Mouse (Mus musculus) right cerebral cortex, postnatal 25 days (tissue): ENCODE data around the gene Tha1.
"Not testable (repeated sequence)": the region's sequence is repeated elsewhere in the genome, so short reads cannot be mapped to it uniquely, and the experiment has no call there.

ENCODE experiments used
- DNase-seq: peaks from one replicate; pipeline ENCODE4 v3.0.0; 2022

The Tha1 gene

DNA sequence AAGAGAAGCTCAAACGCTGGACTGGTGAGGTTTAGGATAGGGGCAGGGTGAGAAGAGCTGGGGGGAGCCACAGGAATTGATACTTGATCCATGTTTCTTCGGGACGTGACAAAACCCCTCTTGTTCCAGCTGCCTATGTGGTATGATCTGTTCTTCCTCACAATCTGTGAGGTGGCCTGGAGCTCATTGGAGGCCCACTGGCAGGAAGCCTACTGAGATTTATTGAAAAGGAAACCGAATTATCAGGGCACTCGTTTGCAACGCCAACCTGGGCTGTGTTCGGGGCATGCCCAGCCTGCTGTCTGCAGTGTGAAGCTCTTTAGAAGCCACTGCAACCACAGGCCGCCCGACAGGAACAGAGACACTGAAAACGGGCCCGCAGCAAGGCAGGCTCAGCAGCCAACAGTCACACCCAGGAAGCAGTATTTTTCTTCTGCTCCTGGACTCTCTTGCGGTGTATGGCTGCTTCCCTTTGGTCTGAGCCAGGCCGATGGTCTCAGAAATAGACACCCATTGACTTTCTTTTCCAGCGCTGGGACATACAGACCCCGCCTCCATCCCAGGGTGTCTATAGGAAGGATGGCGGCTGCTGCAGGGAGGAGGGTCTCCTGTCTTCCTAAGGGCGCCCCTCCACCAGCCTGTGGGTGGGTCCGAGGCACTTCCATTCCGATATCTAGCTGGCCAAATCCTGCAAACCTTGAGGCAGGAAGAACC lies 24.9 kb downstream of the Tha1 start:
- no peak for DNase-seq

- no peak for DNase-seq
These were observed 25.6 kb downstream of the Tha1 start for GRCm38 (mm10) chr11:117847593-117848215.

DNA sequence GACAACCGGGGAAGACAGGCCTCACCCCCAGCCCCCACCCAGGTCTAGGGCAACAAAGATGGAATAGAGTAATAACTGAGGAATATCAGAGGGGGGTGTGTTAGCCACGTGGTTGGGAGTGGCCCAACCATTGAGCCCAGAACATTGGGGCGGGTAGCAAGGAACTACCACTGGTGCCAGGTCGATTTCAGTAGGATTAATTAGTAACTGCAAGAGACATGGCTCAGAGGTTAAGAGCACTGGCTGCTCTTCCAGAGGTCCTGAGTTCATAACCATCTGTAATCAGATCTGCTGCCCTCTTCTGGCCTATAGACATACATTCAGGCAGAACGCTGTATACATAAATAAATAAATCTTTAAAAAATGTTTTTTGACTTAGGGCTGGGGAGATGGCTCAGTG lies 26.6 kb downstream of the Tha1 start:
- no peak for DNase-seq

DNA sequence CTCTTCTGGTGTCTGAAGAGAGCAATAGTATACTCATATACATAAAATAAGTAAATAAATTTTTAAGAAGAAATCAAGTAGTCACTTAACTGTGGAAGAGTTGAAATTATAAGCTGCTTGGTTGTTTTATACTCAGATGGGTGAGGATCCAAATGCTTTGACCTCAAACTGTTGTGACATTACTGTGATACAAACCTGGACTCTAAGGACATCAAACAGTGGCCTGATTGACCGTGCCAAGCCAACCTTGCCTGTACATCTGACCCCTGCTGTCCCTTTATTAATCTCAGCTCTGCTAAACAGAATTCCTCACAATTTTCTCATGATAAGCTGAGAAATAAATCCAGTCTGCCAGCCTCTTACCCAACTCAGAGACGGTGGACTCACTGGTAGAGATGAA lies 27.6 kb downstream of the Tha1 start:
- DNase-seq: no peak

DNA sequence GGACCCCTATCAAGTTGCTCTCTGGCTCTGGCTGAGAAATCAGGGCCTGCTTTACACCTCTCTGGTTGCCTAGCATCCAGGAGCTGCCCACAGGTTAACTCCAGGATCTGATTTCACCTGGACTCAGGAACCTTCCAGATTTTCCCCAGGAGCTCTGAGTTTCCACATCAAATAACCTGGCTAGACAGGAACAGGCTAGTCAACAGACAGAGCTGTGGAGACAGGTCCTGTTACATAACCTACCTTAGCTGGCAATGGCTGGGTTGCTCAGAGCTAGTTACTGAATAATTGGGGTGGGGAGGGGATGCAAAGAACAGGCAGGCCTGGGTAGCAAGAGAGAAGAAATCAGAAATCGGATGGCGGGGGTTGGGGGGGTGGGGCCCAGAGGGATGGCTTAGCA lies 28.3 kb downstream of the Tha1 start:
- no peak for DNase-seq

- DNase-seq: no peak
These were observed 29.8 kb downstream of the Tha1 start for GRCm38 (mm10) chr11:117843434-117843833.

GRCm38 (mm10) chr11:117840910-117841309 lies 32.4 kb downstream of the Tha1 start:
- DNase-seq: no peak

GRCm38 (mm10) chr11:117839021-117839420 lies 34.3 kb downstream of the Tha1 start:
- no peak for DNase-seq

DNA sequence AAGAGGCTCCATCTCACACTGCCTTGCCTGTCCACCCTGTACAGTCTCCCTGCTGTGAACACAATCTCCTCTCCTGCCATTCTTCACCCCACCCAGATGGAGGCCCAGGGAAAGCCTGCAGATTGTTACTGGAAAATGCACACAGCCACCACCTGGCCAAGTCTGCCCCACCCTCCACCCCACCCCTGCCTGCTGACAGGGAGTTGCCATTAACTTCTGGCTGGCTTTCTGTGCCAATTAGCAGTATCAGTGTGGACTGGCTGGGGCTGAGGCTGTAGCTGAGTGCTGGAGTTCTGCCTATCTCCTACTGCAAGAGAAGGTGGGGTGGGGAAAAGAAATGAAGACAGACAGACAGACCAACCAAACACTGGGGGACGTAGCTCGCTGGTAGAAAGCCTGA lies 34.7 kb downstream of the Tha1 start:
- no peak for DNase-seq

DNA sequence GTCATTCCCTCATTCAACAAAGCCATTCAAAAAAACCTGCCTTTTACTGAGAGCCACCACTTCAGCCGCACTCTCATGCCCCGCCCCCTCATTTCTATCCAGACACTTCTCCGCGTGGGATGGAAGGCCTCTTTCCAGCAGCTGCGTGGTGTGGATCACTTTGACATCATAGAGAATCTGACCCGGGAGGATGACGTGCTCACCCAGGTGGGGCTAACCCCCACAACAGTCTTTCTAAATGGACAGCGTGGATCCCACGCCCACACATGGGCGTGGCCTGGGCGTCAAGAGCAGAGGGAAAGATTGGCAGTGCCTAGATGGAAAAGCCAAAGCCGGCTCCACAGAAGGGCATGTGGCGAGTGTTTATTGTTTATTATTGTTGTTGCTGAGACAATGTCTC lies 37.0 kb downstream of the Tha1 start:
- DNase-seq: peak; percentile 49

GRCm38 (mm10) chr11:117834086-117834485 lies 39.2 kb downstream of the Tha1 start:
- DNase-seq: no peak

GRCm38 (mm10) chr11:117833509-117833908 lies 39.8 kb downstream of the Tha1 start:
- DNase-seq: not testable (repeated sequence)

- DNase-seq: peak; percentile 71
These were observed 41.0 kb downstream of the Tha1 start for GRCm38 (mm10) chr11:117832086-117832969.

DNA sequence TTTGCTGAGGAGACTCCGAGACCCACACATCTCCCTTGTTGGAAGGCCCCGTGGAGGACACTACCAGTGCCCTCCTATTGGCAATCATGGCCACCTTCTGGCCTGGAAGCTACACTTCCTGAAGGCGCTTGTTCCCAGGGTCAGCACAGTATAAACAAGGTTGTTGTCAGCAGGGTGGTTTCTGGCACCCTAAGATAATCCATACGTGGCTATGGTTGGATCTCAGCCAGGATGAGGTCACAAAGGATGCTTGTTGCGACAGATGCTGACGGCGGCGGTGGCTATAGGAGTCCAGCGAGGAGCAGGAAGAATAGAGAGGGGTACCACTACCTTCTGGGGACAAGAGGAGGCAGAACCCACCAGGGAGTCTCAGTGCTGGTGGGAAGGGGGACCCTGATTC lies 42.9 kb downstream of the Tha1 start:
- DNase-seq: no peak

DNA sequence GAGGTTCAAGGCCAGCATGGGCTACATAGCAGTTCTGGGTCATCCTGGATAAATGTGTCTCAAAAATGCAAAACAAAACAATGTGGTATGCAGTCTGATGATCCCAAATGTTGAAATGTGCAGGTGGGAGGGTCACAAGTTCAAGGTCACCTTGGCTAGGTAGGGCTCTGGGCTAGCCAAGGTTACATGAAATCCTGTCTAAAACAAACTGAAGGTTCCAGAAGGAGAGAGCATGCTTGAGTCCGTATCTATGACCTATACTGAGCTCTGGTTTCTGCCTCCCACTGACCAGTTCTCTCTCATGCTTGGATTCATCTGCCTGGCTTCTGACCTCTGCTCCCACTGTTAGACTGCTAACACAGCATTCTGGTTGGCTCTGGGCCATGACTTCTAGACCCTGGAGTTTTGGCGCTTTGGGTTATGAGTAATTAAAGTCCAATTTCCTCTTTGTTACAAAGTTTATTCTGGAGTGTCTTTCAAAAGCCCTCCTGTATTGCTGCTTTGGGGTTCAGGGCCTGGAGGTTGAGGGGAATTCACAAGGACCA lies 43.5 kb downstream of the Tha1 start:
- no peak for DNase-seq

DNA sequence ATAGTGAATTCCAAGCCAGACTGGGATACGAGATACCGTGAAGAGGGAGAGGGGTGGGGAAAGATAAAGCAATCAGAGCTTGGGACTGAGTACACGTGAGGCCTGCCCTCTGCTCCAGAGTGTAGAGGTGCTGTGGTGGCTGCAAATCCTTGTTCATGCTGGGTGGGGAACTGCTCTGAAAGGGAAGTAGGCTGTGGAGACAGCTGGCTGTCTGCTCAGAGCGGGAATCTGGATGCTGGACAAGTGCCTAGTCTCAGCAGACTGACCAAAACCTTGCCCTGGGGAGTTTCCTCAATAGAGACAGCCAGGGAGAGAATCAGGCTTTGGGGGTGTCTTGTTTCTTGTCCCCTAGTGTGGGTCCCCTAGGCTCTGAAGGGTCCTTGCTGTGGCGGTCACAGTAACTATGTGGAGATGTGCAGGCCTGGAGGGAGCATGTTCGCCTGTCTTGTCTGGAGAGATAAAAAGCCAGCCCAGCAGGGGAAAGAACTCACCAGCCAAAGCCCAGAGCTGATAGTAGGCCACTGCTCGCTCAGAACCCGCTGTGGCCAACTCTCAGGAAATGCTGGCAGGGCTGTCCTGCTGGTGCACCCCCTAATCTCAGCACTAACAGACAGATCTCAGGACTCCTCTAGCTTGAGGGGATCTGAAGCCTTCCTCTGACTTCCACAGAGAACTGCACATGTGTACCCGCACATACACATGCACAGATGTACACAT lies 44.2 kb downstream of the Tha1 start:
- no peak for DNase-seq

DNA sequence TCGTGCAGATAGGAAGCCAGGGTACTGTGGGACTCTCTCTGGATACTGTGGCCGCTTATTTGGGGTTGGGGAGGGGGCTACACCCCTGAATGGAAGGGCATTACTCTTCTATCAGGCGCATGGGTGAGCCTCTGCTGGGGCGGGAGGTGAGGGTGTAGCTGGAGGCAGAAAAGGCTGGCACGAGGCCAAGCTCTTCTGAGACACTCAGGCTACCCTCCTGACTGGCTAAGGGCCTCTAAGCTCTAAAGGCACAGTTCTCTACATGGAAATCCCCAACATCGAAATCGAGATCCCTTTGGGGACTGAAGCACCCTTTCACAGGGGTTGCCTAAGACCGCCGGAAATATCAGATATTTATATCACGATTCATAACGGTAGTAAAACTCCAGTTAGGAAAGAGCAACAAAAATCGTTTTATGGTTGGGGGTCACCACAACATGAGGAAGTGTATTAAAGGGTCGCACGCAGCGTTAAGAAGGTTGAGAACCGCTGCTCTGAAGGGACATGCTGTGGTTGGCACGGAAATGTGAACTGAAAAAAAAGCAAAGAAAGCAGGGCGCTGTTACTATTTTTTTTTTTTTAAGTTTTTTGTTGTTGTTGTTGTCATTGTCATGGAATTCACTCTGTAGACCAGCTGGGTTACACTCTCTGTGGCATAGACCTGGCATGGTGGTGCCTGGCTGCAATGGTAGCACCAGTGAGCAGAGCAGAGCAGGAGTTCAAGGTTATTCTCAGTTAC lies 45.0 kb downstream of the Tha1 start:
- DNase-seq: no peak

DNA sequence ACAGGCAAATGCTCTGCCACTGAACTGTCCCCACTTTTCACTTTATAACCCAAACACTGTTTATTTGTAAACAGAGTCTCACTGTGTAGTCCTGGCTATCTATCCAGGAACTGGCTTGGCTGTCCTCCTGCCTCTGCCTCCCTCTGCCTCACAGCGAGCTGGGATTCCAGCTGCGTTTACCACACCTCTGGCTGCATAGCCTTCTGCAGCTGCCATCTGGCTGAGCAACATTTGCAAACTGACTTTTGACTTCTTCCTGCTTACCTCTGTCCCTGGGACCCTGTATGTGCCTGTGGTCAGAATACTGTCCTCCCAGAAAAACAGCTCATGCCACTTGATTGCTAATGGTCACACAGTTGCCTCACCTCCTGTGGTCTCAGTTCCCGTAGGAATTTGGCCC lies 45.9 kb downstream of the Tha1 start:
- no peak for DNase-seq

GRCm38 (mm10) chr11:117826916-117827315 lies 46.4 kb downstream of the Tha1 start:
- no peak for DNase-seq

- DNase-seq: no peak
These were observed 47.1 kb downstream of the Tha1 start for GRCm38 (mm10) chr11:117826164-117826563.

DNA sequence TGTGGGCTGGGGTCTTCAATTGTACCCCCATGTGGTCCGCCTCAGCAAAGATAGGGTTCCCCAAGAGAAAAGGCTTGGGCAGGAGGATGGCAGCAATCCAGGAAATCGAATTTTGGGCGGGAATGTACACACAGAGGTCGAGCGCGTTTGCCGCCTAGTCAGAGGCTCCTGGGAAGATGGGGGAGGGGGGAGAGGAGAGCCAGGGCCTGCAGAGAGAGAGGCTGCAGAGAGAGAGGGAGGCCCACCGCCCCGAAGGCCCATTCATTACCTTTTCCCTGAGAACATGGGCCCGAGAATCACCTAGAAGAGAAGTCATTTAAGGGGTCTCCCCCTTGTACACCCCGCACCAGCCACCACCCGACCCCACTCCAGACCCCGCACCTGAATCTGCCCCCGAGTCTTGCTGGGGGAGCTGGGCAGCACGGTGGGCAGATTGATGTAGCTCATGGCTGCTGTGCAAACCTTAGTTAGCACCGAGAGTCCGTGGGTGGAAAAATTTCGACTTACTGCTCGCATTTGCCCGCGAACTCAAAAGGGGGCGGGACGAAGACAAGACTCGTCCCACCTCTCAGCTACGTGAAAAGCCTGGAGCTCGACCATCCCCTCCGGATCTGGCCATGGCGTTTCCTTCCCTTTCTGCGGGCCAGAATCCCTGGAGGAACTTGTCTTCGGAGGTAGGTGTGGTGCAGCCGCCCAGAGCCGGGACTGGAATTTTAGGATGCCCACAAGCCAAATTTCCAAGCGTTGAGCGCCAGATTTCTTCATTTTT lies 47.8 kb downstream of the Tha1 start, which contains the start of the genes Afmid and Tk1:
Afmid (plus strand) TSS at position 592 of the 769 bp plus-strand sequence.
Tk1 (minus strand) TSS at position 760 of the 769 bp plus-strand sequence.
- no peak for DNase-seq
